Mouse (Mus musculus) adrenal gland, adult (tissue): ENCODE measurements around the gene Hist2h3c2.
A peak's percentile ranks its signal among the peaks of the same experiment; 100 is the strongest.
"Not testable (repeated sequence)": the region's sequence is repeated elsewhere in the genome, so short reads cannot be mapped to it uniquely, and the experiment has no call there.

ENCODE experiments used
- DNase-seq, 2 experiments: peaks; one replicate each; pipeline ENCODE4 v3.0.0; 2022 to 2023; ENCODE audit warnings: low spot score in 1 of 2; ENCODE audit not compliant: inconsistent age in 2 of 2

Gene Hist2h3c2

DNA sequence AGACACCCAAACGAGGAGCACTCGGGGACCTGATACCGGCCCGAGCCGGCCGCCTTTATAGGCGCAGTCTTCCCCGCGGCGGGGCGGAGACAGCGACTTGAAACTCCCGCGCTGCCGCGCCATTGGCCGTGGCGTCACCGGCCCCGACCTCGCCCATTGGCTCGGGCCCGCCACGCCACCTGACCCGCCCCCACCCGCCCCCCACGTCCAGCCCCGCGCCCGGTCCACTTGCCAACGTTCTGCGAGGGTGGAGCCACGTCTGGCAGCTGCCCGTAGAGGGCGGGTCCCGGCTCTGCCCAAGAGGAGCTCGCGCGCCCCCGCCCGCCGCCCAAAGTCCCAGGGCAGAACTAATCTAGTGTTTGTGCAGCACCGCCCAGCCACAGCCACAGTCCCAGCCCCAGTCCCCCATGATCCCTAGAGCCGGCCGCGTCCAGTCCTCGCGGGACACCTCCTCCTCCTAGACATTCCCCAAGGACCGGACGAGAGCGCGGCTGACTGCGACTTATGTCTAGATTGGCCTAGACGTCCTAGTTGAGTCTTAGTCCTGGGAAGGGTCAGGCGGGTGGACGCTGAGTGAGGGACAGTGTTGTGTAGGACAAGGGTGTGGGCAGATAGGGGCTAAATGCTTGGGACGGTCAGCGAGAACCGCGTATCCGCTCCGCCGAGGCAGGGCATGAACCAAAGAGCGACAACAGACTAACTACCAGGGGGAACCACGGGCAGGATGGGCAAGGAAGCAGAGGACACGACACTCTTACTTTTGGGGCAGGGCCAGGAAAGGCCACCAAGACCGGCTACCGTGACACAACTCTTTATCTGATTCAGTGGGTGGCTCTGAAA lies at the start of gene Hist2h3c2:
TSS of gene Hist2h3c2 (minus strand) at position 174 of the 840 bp plus-strand sequence.
- peak; percentile 63 to 83 for DNase-seq

- not testable (repeated sequence) for DNase-seq
These were observed 48.4 kb upstream of the Hist2h3c2 start for GRCm38 (mm10) chr3:96287334-96287733.

DNA sequence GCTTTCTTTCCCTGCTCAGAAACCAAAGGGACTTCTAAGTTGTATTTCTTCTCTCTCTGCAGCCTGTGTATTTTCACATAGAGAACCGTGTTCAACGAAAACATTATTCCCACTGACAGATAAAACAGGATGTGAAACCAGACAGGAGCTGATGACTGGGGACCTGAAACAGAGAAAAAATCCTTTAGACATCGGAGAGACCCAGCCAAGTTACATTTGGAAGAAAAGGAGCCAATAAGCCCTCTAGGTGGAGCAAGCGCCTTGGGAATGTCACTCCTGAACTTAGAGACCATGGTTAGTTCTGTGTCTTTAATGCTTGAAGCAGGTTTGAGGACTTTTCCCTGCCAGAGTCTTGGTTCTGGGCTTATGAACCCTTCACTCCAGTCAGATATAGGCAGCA lies 45.5 kb upstream of the Hist2h3c2 start:
- DNase-seq: peak; percentile 33 to 73

DNA sequence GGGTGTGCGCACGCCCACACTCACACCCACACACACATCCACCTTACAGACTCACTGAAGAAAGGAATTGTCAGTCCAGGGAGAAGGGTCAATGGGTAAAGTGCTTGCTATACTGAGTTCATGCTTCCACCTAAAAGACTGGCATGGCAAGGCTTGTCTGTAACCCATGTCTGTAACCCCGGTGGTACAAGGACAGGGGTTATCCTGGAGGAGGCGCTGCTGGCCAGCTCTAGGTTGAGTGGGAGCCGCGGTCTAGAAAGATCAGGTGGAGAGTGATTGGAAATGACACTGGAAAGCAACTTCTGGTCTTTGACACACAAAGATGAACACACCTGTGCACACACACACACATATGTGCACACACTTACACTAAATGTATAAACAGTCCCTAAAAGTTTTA lies 41.7 kb upstream of the Hist2h3c2 start:
- DNase-seq: no peak

GRCm38 (mm10) chr3:96277800-96278624 lies 39.1 kb upstream of the Hist2h3c2 start:
- DNase-seq: peak; percentile 93 to 96

GRCm38 (mm10) chr3:96277428-96277799 lies 38.5 kb upstream of the Hist2h3c2 start:
- DNase-seq: no peak

DNA sequence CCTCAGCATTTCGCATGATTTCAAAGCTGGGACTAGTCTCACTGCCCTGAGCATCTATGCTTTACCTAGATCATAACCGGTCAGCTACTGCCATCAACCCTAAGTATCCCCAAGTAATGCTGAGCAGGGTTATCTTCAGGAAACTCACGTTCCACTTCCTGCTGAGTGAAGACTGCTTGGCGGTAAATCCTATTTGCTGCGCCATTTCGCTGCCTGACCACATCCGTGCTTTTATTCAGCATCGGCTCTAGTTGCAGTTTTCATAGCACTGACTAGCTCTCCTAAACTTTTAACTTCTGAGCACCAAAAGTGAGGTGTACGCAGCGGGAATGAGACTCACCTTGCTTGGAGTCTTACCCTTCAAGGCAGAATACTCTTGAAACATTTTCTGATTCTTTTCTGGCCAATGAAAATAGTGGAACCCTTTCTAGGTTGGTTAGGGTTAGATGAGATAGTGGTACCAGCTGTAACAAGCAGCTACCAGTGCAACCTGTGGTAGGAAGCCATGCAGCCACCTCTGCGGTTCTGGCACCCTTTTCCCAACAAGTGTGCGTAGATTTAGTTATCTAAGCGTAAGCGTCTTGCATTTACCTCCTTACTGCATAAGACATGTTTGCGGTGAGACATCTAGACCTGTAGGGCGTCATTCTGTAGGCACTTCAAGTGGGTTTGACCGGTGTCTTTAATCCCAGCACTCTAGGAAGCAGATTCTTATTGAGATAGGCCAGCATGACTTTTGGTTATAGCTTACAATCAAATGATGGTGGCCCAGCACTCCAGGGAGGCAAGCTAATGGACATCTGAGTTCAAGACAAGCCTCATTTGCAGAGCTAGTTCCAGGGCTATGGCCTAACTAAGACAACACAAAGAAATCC lies 34.9 kb upstream of the Hist2h3c2 start:
- no peak for DNase-seq

GRCm38 (mm10) chr3:96269511-96270474 lies 30.9 kb upstream of the Hist2h3c2 start, which contains the start of gene Hist2h2bb:
TSS of gene Hist2h2bb (plus strand) at chr3:96269752.
- DNase-seq: peak; percentile 93 to 97

- peak in 1 of 2 experiments; percentile 51 for DNase-seq
These were observed 29.9 kb upstream of the Hist2h3c2 start for GRCm38 (mm10) chr3:96268776-96269378.

- DNase-seq: peak; percentile 88 to 95
These were observed 29.3 kb upstream of the Hist2h3c2 start, which contains the start of gene Hist2h3b for GRCm38 (mm10) chr3:96268051-96268775. TSS of gene Hist2h3b (plus strand) at chr3:96268654.

DNA sequence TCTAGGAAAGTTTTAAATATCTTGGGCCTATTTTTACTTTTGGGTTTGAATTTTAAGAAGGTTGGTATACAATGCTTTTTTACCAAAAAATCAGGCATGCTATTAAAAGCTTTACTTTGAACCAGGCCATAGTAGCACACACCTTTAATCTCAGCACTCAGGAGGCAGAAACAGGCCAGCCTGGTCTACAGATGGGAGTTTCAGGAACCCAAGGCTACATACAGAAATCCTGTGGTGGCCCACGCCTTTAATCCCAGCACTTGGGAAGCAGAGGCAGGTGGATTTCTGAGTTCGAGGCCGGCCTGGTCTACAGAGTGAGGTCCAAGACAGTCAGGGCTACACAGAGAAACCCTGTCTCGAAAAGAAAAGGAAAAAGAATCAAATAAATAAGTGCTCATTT lies 28.6 kb upstream of the Hist2h3c2 start:
- DNase-seq: peak in 1 of 2 experiments; percentile 57

- DNase-seq: no peak
These were observed 27.3 kb upstream of the Hist2h3c2 start for GRCm38 (mm10) chr3:96266132-96266710.

DNA sequence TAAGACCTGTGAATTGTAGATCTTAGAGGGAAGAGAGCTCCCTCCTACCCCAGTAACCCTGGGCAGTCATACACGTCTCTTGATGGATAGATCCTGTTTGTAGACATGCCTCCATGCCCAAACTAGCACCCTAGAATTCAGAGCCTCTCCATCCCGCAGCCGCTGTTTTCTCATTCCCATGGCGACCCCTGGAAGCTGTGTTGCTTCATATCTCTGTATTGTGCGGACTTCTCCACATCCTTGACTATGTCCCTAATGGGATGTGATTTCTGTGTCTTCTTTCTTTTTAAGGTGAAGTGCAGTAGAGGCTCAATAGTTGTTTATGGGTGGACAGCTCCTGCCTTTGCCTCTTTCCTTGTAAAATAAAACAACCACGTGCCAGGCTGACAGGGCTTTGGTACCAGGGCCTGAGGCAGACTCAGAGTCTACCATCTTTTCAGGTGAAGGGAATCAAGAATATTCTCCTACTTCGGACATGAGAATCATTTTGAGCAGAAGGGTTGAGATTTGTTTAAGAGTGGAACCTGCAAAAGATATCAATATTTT lies 25.6 kb upstream of the Hist2h3c2 start:
- DNase-seq: no peak

- peak in 1 of 2 experiments; percentile 70 for DNase-seq
These were observed 24.9 kb upstream of the Hist2h3c2 start for GRCm38 (mm10) chr3:96263558-96264403.

GRCm38 (mm10) chr3:96262979-96263550 lies 24.1 kb upstream of the Hist2h3c2 start, which contains the start of gene Hist2h4:
TSS of gene Hist2h4 (minus strand) at chr3:96263311.
- peak; percentile 96 to 99 for DNase-seq

DNA sequence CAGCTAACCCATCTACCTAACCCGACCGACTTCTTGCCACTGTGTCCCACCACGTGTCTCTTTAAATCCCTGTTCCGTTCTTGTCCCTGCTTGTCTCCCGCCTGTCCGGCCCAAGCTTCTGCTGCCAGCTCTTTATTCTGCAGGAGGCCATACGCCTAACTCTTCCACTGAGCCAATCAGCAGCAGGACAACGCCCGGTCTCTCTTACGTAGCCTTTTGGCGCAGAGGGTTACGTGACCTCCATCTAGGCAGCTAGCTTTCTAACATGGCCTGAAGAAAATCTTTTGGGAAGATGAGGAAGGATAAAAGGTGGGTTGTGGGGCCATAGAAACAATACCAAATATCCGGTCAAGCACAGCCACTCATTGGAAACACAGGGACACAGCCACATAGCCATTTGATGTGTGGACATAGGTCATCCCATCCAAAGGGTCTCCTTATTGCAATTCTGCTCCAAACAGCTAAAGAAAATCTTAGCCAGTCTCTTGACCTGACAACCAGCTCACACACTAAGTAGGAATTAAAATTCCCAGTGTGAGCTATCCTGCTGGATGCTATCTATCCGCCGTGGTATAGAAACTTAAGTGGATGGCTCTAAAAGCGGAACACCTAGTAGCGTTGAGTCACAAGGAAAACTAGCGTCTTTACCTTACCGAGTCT lies 23.4 kb upstream of the Hist2h3c2 start:
- DNase-seq: peak; percentile 91 to 96
